Mouse (Mus musculus) left cerebral cortex, adult 2 months (tissue): ENCODE measurements around the gene Rpl11. TPM values are rescaled to one million over a fixed set of nuclear protein-coding genes. Genes with fewer than 3 reads are reported as not detected.
A peak's percentile ranks its signal among the peaks of the same experiment; 100 is the strongest.
"Not testable (repeated sequence)": the region's sequence is repeated elsewhere in the genome, so short reads cannot be mapped to it uniquely, and the experiment has no call there.

Source experiments
- DNase-seq, 2 experiments: peaks; one replicate each; pipeline ENCODE4 v3.0.0; 2021 to 2022; ENCODE audit warnings: low spot score in 2 of 2, mixed read lengths in 1 of 2; ENCODE audit errors: extremely low spot score in 1 of 2
- H3K27ac ChIP-seq: fragments of 200-600 bp; 2 replicates; pipeline ENCODE4 v1.8.1; 2022
- H3K4me3 ChIP-seq: fragments of 200-600 bp; 2 replicates; pipeline ENCODE4 v1.8.1; 2022
- CTCF ChIP-seq: fragments of 200-600 bp; IDR thresholded peaks from 2 replicates; pipeline ENCODE4 v1.8.1; 2022; ENCODE audit warnings: antibody characterized with exemption, mild to moderate bottlenecking, moderate library complexity
- intact Hi-C: fragments of 180-260 bp; cut with DNase I; formaldehyde crosslinking; loops from one replicate; pipeline ENCODE4 v1.15.1; 2025
- total RNA-seq, 2 experiments: library from RNA; stranded (reverse); gene quantifications; 2 replicates each; pipeline ENCODE4 v1.2.3; 2021

The Rpl11 gene
- total RNA-seq, 2 experiments from 2014 or later = 271 to 308 TPM

- Histone ChIP-seq H3K4me3 (no peak overlapping the region), H3K27ac (no peak overlapping the region)
- no peak for DNase-seq
- no peak for TF ChIP-seq CTCF
- intact Hi-C loops = no loop called here
Observed at GRCm38 (mm10) chr4:136069313-136069712, 16.1 kb upstream of the Rpl11 start.

GRCm38 (mm10) chr4:136063143-136063542 is 9.9 kb upstream of the Rpl11 start:
- no peak for DNase-seq
- intact Hi-C loops = no loop called here
- TF ChIP-seq CTCF = no peak

GRCm38 (mm10) chr4:136059800-136060488 is 6.7 kb upstream of the Rpl11 start:
- H3K27ac ChIP-seq, DNase-seq, H3K4me3 ChIP-seq, intact Hi-C loops: not testable (repeated sequence)

More at GRCm38 (mm10) chr4:136063143-136063542, 9.9 kb upstream of the Rpl11 start:
- H3K4me3 ChIP-seq = no peak overlapping the region
- H3K27ac ChIP-seq = no peak overlapping the region

- intact Hi-C loops = no loop called here
- Histone ChIP-seq H3K27ac (no peak overlapping the region), H3K4me3 (no peak overlapping the region)
- TF ChIP-seq CTCF = no peak
- no peak for DNase-seq
Observed at GRCm38 (mm10) chr4:136057916-136058315, 4.7 kb upstream of the Rpl11 start.

- H3K4me3 ChIP-seq = no peak overlapping the region
- TF ChIP-seq CTCF = no peak
- DNase-seq = no peak
- no peak overlapping the region for H3K27ac ChIP-seq
- intact Hi-C loops = no loop called here
Observed at GRCm38 (mm10) chr4:136056030-136056429, 2.8 kb upstream of the Rpl11 start.

- no peak; the same call in none of the 2 replicates for TF ChIP-seq CTCF
- no peak for DNase-seq
- no peak overlapping the region for H3K4me3 ChIP-seq
- intact Hi-C loops = loop anchor here (1.0 to 5.0 kb wide), 3 partner anchors 33 to 549 kb away; partner anchors contain the start of genes Eloa, Kdm1a and Lypla2
- no peak overlapping the region for H3K27ac ChIP-seq
Observed at GRCm38 (mm10) chr4:136053843-136054242, 615 bp upstream of the Rpl11 start.

GRCm38 (mm10) chr4:136052534-136053246 is 538 bp downstream of the Rpl11 start:
- no peak for TF ChIP-seq CTCF
- Histone ChIP-seq H3K27ac (peak overlapping the region; percentile 94), H3K4me3 (peak overlapping the region; percentile 98)
- intact Hi-C loops = loop anchor here (1.0 to 5.0 kb wide), 3 partner anchors 31 to 550 kb away; partner anchors contain the start of genes Eloa, Kdm1a and Lypla2
- no peak for DNase-seq

- Histone ChIP-seq H3K27ac (no peak overlapping the region), H3K4me3 (peak overlapping the region; percentile 98)
- no peak for TF ChIP-seq CTCF
- DNase-seq = no peak
- intact Hi-C loops = loop anchor here (2.0 to 5.0 kb wide), 2 partner anchors 80 to 551 kb away; partner anchors contain the start of genes Kdm1a and Lypla2
Observed at GRCm38 (mm10) chr4:136052060-136052459, 1.2 kb downstream of the Rpl11 start.

GRCm38 (mm10) chr4:136050226-136050625 is 3.0 kb downstream of the Rpl11 start:
- Histone ChIP-seq H3K27ac (no peak overlapping the region), H3K4me3 (no peak overlapping the region)
- DNase-seq = no peak
- no peak for TF ChIP-seq CTCF
- intact Hi-C loops = loop anchor here (5.0 kb wide), 1 partner anchor 78 kb away; the partner anchor contains the start of gene Lypla2

GRCm38 (mm10) chr4:136048291-136049032 is 4.8 kb downstream of the Rpl11 start:
- no peak for TF ChIP-seq CTCF
- Histone ChIP-seq H3K27ac (no peak overlapping the region), H3K4me3 (no peak overlapping the region)
- intact Hi-C loops = loop anchor here (5.0 kb wide), 1 partner anchor 36 kb away; no protein-coding TSS in a partner anchor
- DNase-seq = no peak

- intact Hi-C loops = loop anchor here (5.0 kb wide), 1 partner anchor 35 kb away; no protein-coding TSS in a partner anchor
- TF ChIP-seq CTCF = no peak; the same call in 1 of the 2 replicates
- no peak overlapping the region for H3K27ac ChIP-seq
- no peak overlapping the region for H3K4me3 ChIP-seq
- DNase-seq = no peak
Observed at GRCm38 (mm10) chr4:136047626-136048025, 5.6 kb downstream of the Rpl11 start.

GRCm38 (mm10) chr4:136046888-136047287 is 6.3 kb downstream of the Rpl11 start:
- intact Hi-C loops = loop anchor here (5.0 kb wide), 1 partner anchor 35 kb away; no protein-coding TSS in a partner anchor
- Histone ChIP-seq H3K4me3 (no peak overlapping the region), H3K27ac (no peak overlapping the region)
- DNase-seq = no peak
- no peak for TF ChIP-seq CTCF
